Mouse (Mus musculus): Measurements from ENCODE around the gene Npr3. TPM values are rescaled to one million over a fixed set of nuclear protein-coding genes. Genes with fewer than 3 reads are reported as not detected.
"Not testable (repeated sequence)": the region's sequence is repeated elsewhere in the genome, so short reads cannot be mapped to it uniquely, and the experiment has no call there.

Gene Npr3
- polyA plus RNA-seq, 1 experiment from 2014 or later: 5.6 TPM

GRCm38 (mm10) chr15:11844115-11844514, 63.0 kb downstream of the Npr3 start:
- Histone ChIP-seq H3K4me1 (peaks cover 13% of the 10 kb centered on the region; the same call in 1 of the 2 replicates), H3K9ac (no peak overlapping the region), H3K4me3 (replicated peaks) (no peak overlapping the region), H3K27me3 (no peaks in the 10 kb centered on the region), H3K9me3 (replicated peaks) (no peaks in the 10 kb centered on the region), H3K4me2 (replicated peaks) (no peak overlapping the region), H3K36me3 (no peaks in the 10 kb centered on the region), H3K27ac (replicated peaks) (no peak overlapping the region)
- 77% methylated on average over 6 of the region's 6 CpGs for WGBS
- no peak for ATAC-seq (ENCODE audit: insufficient number of reproducible peaks, low FRiP score, low TSS enrichment, low read depth)

GRCm38 (mm10) chr15:11841828-11842227, 65.3 kb downstream of the Npr3 start:
- no peak for ATAC-seq (ENCODE audit: insufficient number of reproducible peaks, low FRiP score, low TSS enrichment, low read depth)
- 53% methylated on average over 4 of the region's 4 CpGs for WGBS
- no peaks in the 10 kb centered on the region for H3K36me3 ChIP-seq
- H3K27ac ChIP-seq (replicated peaks): no peak overlapping the region; the same call in 1 of the 2 replicates
- H3K4me2 ChIP-seq (replicated peaks): no peak overlapping the region
- H3K9ac ChIP-seq: no peak overlapping the region
- no peak overlapping the region for H3K4me3 ChIP-seq (replicated peaks)
- H3K9me3 ChIP-seq (replicated peaks): no peaks in the 10 kb centered on the region
- H3K4me1 ChIP-seq: peaks cover 13% of the 10 kb centered on the region; the same call in 1 of the 2 replicates
- H3K27me3 ChIP-seq: no peaks in the 10 kb centered on the region

GRCm38 (mm10) chr15:11835913-11836312, 71.2 kb downstream of the Npr3 start:
- Histone ChIP-seq H3K4me2 (replicated peaks) (no peak overlapping the region), H3K27ac (replicated peaks) (no peak overlapping the region), H3K27me3 (no peaks in the 10 kb centered on the region), H3K4me3 (replicated peaks) (no peak overlapping the region), H3K36me3 (no peaks in the 10 kb centered on the region), H3K9ac (no peak overlapping the region), H3K9me3 (replicated peaks) (no peaks in the 10 kb centered on the region), H3K4me1 (peaks cover 7% of the 10 kb centered on the region)
- 39% methylated on average over 1 of the region's 1 CpGs for WGBS
- ATAC-seq (ENCODE audit: insufficient number of reproducible peaks, low FRiP score, low TSS enrichment, low read depth): no peak

- ATAC-seq (ENCODE audit: insufficient number of reproducible peaks, low FRiP score, low TSS enrichment, low read depth); H3K4me3 ChIP-seq (replicated peaks); H3K27ac ChIP-seq (replicated peaks); H3K9ac ChIP-seq; H3K9me3 ChIP-seq (replicated peaks); H3K36me3 ChIP-seq; H3K27me3 ChIP-seq; H3K4me1 ChIP-seq; H3K4me2 ChIP-seq (replicated peaks): not testable (repeated sequence)
- 83% methylated on average over 6 of the region's 6 CpGs for WGBS
Measured at GRCm38 (mm10) chr15:11822347-11822746, 84.7 kb downstream of the Npr3 start.

GRCm38 (mm10) chr15:11815551-11815950, 91.5 kb downstream of the Npr3 start:
- H3K9ac ChIP-seq: no peak overlapping the region
- H3K36me3 ChIP-seq: no peaks in the 10 kb centered on the region
- H3K4me3 ChIP-seq (replicated peaks): no peak overlapping the region
- ATAC-seq (ENCODE audit: insufficient number of reproducible peaks, low FRiP score, low TSS enrichment, low read depth): no peak
- no peaks in the 10 kb centered on the region for H3K4me1 ChIP-seq
- no peak overlapping the region for H3K4me2 ChIP-seq (replicated peaks)
- no peaks in the 10 kb centered on the region for H3K9me3 ChIP-seq (replicated peaks)
- no peak overlapping the region for H3K27ac ChIP-seq (replicated peaks)
- 64% methylated on average over 4 of the region's 4 CpGs for WGBS
- H3K27me3 ChIP-seq: no peaks in the 10 kb centered on the region

GRCm38 (mm10) chr15:11803576-11803975, 103.5 kb downstream of the Npr3 start:
- Histone ChIP-seq H3K4me3 (replicated peaks) (no peak overlapping the region), H3K9ac (no peak overlapping the region), H3K27ac (replicated peaks) (no peak overlapping the region), H3K9me3 (replicated peaks) (no peaks in the 10 kb centered on the region), H3K36me3 (no peaks in the 10 kb centered on the region), H3K4me2 (replicated peaks) (no peak overlapping the region), H3K4me1 (0 out of 2 replicates have a peak, but pooled peaks cover 4% of the 10 kb centered on the region), H3K27me3 (no peaks in the 10 kb centered on the region)
- 50% methylated on average over 4 of the region's 4 CpGs for WGBS
- ATAC-seq (ENCODE audit: insufficient number of reproducible peaks, low FRiP score, low TSS enrichment, low read depth): no peak

GRCm38 (mm10) chr15:11801863-11802722, 105.0 kb downstream of the Npr3 start:
- Histone ChIP-seq H3K36me3 (no peaks in the 10 kb centered on the region), H3K4me2 (replicated peaks) (no peak overlapping the region), H3K4me3 (replicated peaks) (no peak overlapping the region), H3K4me1 (0 out of 2 replicates have a peak, but pooled peaks cover 4% of the 10 kb centered on the region), H3K9ac (no peak overlapping the region), H3K27ac (replicated peaks) (no peak overlapping the region), H3K27me3 (no peaks in the 10 kb centered on the region), H3K9me3 (replicated peaks) (no peaks in the 10 kb centered on the region)
- 47% methylated on average over 13 of the region's 13 CpGs for WGBS
- ATAC-seq (ENCODE audit: insufficient number of reproducible peaks, low FRiP score, low TSS enrichment, low read depth): no peak

- H3K36me3 ChIP-seq: no peaks in the 10 kb centered on the region
- H3K9ac ChIP-seq: no peak overlapping the region
- no peaks in the 10 kb centered on the region for H3K4me1 ChIP-seq
- no peak overlapping the region for H3K27ac ChIP-seq (replicated peaks)
- no peak overlapping the region for H3K4me3 ChIP-seq (replicated peaks)
- no peaks in the 10 kb centered on the region for H3K9me3 ChIP-seq (replicated peaks)
- 32% methylated on average over 2 of the region's 2 CpGs for WGBS
- ATAC-seq (ENCODE audit: insufficient number of reproducible peaks, low FRiP score, low TSS enrichment, low read depth): no peak
- no peak overlapping the region for H3K4me2 ChIP-seq (replicated peaks)
- H3K27me3 ChIP-seq: no peaks in the 10 kb centered on the region
Measured at GRCm38 (mm10) chr15:11794632-11795031, 112.5 kb downstream of the Npr3 start.

Other genes starting within 250 kb of the Npr3 start
- 614 and 655 TPM in 2 replicates for gene Sub1, start 89.7 kb upstream of the Npr3 start, polyA plus RNA-seq (2015; fragmentation: Nextera tagmentation; extraction: Ambion mirVana)
- 114 and 129 TPM in 2 replicates for gene Zfr, start 210.5 kb upstream of the Npr3 start, polyA plus RNA-seq (2015; fragmentation: Nextera tagmentation; extraction: Ambion mirVana)

All from embryonic facial prominence, embryonic 15.5 days (tissue).